Mouse (Mus musculus) kidney, adult 2 months (tissue): Measurements from ENCODE around the gene Rd3.

Experiments used
- CTCF ChIP-seq: fragments of 200-500 bp; conservative IDR thresholded peaks from 2 replicates; pipeline ENCODE4 v1.5.1; 2011; ENCODE audit warnings: low read depth, mild to moderate bottlenecking, control low read depth, low read length, moderate library complexity, mixed read lengths; ENCODE audit not compliant: insufficient read depth, insufficient read length
- POLR2A ChIP-seq: fragments of 200-500 bp; IDR thresholded peaks from one replicate; pipeline ENCODE4 v1.6.1; 2011; ENCODE audit warnings: low read depth, low read length, control low read depth

DNA sequence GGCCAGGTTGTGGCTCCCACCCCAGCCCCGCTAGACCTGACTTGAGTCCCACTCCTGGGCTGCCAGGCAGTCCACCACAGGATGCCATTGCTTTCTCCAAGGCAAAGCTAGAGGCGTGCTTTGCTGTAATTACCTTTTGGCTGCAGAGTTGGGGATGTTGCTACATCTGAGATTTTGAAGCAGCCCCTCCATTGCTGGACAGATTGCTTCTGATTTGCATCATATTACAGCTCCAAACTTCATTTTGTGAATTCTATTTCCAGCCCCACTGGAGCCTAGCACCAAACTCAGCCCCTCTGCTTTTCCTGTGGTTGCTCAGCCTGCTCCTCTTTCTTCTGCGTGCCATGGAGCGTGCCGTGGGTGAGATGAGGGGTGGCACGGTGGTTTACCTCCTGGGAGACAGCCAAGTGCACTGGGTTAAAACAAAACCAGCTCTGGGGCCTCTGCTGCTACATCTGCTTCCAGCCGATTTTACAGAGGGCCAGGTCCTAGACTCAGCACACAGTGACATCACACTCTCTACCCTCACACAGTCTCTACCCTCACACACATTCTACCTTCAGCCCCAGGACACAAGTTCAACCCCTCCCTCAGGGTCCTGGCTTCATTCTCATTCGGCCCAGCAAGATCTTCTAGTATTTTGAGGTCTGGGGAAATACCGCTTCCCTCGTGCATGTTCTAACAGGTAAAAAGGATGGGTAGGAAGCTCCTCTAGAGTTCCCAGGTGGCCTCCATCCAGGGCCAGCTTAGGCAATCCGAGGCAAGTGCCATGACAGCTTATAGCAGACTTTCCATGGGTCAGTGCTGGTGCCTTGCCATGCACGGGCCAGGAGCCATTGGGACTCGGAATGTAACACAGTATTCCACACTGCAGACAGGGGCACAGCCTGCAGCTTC lies 2.4 kb upstream of the Rd3 start:
- no peak for TF ChIP-seq CTCF
- no peak for TF ChIP-seq POLR2A
